Mouse (Mus musculus): ENCODE data around the gene Insl3. TPM values are rescaled to one million over a fixed set of nuclear protein-coding genes. Genes with fewer than 3 reads are reported as not detected.

The Insl3 gene
- polyA plus RNA-seq (2015; fragmentation: Nextera tagmentation; extraction: Ambion mirVana) = 1.3 and 2.8 TPM in 2 replicates

DNA sequence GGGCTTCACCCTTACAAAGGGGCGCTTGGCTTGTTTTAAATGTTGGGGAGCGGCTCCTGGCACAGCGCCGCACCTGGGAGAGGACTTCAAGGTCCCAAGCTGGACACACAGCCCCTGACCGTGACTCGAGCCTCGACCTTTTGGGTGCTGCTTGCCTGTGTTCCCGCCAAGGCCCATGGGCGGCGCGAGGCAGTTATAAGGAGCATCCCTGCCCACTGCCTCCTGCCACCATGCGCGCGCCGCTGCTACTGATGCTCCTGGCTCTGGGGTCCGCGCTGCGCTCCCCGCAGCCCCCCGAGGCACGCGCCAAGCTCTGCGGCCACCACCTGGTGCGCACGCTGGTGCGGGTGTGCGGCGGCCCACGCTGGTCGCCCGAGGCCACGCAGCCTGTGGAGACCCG lies at the start of gene Insl3:
Insl3 (plus strand) TSS at position 187 of the 400 bp plus-strand sequence.
- Histone ChIP-seq H3K27me3 (ENCODE audit: insufficient read depth, low read length) (peaks cover 97% of the 10 kb centered on the region), H3K9me3 (ENCODE audit: low read length) (no peaks in the 10 kb centered on the region), H3K4me1 (ENCODE audit: insufficient read depth) (0 out of 2 replicates have a peak, but pooled peaks cover 10% of the 10 kb centered on the region), H3K27ac (ENCODE audit: low read depth) (no peak within 1 kb of the TSS), H3K36me3 (replicated peaks; ENCODE audit: insufficient read depth, low read length) (no peaks in the 10 kb centered on the region), H3K4me3 (ENCODE audit: low read depth, low read length) (no peak within 1 kb of the TSS), H3K9ac (replicated peaks) (no peak within 1 kb of the TSS), H3K4me2 (ENCODE audit: low read depth, low read length) (no peak within 1 kb of the TSS)
- no peak for TF ChIP-seq EP300 (IDR thresholded peaks at IDR 0.05; ENCODE audit: low read depth)
- TF ChIP-seq CTCF (IDR thresholded peaks at IDR 0.05; ENCODE audit: low read depth) = no peak
- DNase-seq = no peak
- no peak for ATAC-seq
- WGBS (ENCODE audit: insufficient replicate concordance) = 24% methylated on average over 33 of the region's 33 CpGs

GRCm38 (mm10) chr8:71639318-71639717 lies 49.7 kb upstream of the Insl3 start:
- TF ChIP-seq CTCF (IDR thresholded peaks at IDR 0.05; ENCODE audit: low read depth) = no peak
- TF ChIP-seq EP300 (IDR thresholded peaks at IDR 0.05; ENCODE audit: low read depth) = no peak
- Histone ChIP-seq H3K27ac (ENCODE audit: low read depth) (no peak overlapping the region), H3K27me3 (ENCODE audit: insufficient read depth, low read length) (peaks cover 6% of the 10 kb centered on the region; the same call in 1 of the 2 replicates), H3K4me2 (ENCODE audit: low read depth, low read length) (no peak overlapping the region), H3K4me1 (ENCODE audit: insufficient read depth) (no peaks in the 10 kb centered on the region; the same call in 1 of the 2 replicates), H3K4me3 (ENCODE audit: low read depth, low read length) (no peak overlapping the region), H3K9me3 (ENCODE audit: low read length) (no peaks in the 10 kb centered on the region), H3K9ac (replicated peaks) (no peak overlapping the region), H3K36me3 (replicated peaks; ENCODE audit: insufficient read depth, low read length) (no peaks in the 10 kb centered on the region)
- DNase-seq (no peak), ATAC-seq (no peak)
- WGBS (ENCODE audit: insufficient replicate concordance) = 71% methylated on average over 4 of the region's 4 CpGs

GRCm38 (mm10) chr8:71645510-71645909 lies 43.5 kb upstream of the Insl3 start:
- Histone ChIP-seq H3K9ac (replicated peaks) (no peak overlapping the region), H3K4me3 (ENCODE audit: low read depth, low read length) (no peak overlapping the region), H3K36me3 (replicated peaks; ENCODE audit: insufficient read depth, low read length) (no peaks in the 10 kb centered on the region), H3K9me3 (ENCODE audit: low read length) (no peaks in the 10 kb centered on the region), H3K4me1 (ENCODE audit: insufficient read depth) (no peaks in the 10 kb centered on the region), H3K4me2 (ENCODE audit: low read depth, low read length) (no peak overlapping the region), H3K27ac (ENCODE audit: low read depth) (no peak overlapping the region), H3K27me3 (ENCODE audit: insufficient read depth, low read length) (no peaks in the 10 kb centered on the region)
- ATAC-seq (no peak), DNase-seq (no peak)
- WGBS (ENCODE audit: insufficient replicate concordance) = 84% methylated on average over 9 of the region's 9 CpGs
- TF ChIP-seq CTCF (IDR thresholded peaks at IDR 0.05; ENCODE audit: low read depth) (no peak), EP300 (IDR thresholded peaks at IDR 0.05; ENCODE audit: low read depth) (no peak)

DNA sequence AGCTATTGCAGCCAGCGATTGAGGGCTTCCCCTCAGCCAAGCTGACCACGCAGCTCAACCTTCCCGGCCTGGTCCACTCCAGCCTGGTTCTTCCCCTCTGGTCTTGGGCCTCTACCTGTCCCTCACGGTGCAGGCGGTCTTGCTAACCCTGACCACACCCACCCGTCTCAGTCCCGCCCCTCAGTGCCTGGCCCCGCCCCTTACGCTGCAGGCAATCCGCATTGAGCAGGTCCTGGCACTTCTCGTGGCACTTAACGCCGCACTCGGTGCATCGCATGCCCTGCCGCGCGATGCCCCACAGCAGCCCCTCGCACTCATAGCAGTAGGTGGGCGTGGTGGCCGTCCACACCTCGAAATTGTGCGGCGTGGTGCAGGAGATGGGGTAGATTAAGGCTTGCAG lies 34.4 kb upstream of the Insl3 start:
- no peak overlapping the region for H3K4me2 ChIP-seq (ENCODE audit: low read depth, low read length)
- 0 out of 2 replicates have a peak, but pooled peaks cover 2% of the 10 kb centered on the region for H3K4me1 ChIP-seq (ENCODE audit: insufficient read depth)
- 1% methylated on average over 24 of the region's 24 CpGs for WGBS (ENCODE audit: insufficient replicate concordance)
- TF ChIP-seq EP300 (IDR thresholded peaks at IDR 0.05; ENCODE audit: low read depth) (no peak), CTCF (IDR thresholded peaks at IDR 0.05; ENCODE audit: low read depth) (no peak)
- H3K4me3 ChIP-seq (ENCODE audit: low read depth, low read length) = no peak overlapping the region
- H3K27me3 ChIP-seq (ENCODE audit: insufficient read depth, low read length) = peaks cover 41% of the 10 kb centered on the region
- ATAC-seq (peak; percentile 28; the same call in 1 of the 2 replicates), DNase-seq (peak; percentile 79)
- H3K9ac ChIP-seq (replicated peaks) = no peak overlapping the region
- no peaks in the 10 kb centered on the region for H3K36me3 ChIP-seq (replicated peaks; ENCODE audit: insufficient read depth, low read length)
- H3K9me3 ChIP-seq (ENCODE audit: low read length) = no peaks in the 10 kb centered on the region
- H3K27ac ChIP-seq (ENCODE audit: low read depth) = no peak overlapping the region

GRCm38 (mm10) chr8:71657816-71658215 lies 31.2 kb upstream of the Insl3 start:
- Histone ChIP-seq H3K4me1 (ENCODE audit: insufficient read depth) (0 out of 2 replicates have a peak, but pooled peaks cover 2% of the 10 kb centered on the region), H3K9me3 (ENCODE audit: low read length) (no peaks in the 10 kb centered on the region), H3K9ac (replicated peaks) (no peak overlapping the region), H3K27me3 (ENCODE audit: insufficient read depth, low read length) (peaks cover 51% of the 10 kb centered on the region), H3K36me3 (replicated peaks; ENCODE audit: insufficient read depth, low read length) (no peaks in the 10 kb centered on the region), H3K4me2 (ENCODE audit: low read depth, low read length) (no peak overlapping the region), H3K4me3 (ENCODE audit: low read depth, low read length) (no peak overlapping the region), H3K27ac (ENCODE audit: low read depth) (no peak overlapping the region)
- WGBS (ENCODE audit: insufficient replicate concordance) = 16% methylated on average over 9 of the region's 9 CpGs
- no peak for TF ChIP-seq CTCF (IDR thresholded peaks at IDR 0.05; ENCODE audit: low read depth)
- no peak for TF ChIP-seq EP300 (IDR thresholded peaks at IDR 0.05; ENCODE audit: low read depth)
- no peak for DNase-seq
- no peak for ATAC-seq

DNA sequence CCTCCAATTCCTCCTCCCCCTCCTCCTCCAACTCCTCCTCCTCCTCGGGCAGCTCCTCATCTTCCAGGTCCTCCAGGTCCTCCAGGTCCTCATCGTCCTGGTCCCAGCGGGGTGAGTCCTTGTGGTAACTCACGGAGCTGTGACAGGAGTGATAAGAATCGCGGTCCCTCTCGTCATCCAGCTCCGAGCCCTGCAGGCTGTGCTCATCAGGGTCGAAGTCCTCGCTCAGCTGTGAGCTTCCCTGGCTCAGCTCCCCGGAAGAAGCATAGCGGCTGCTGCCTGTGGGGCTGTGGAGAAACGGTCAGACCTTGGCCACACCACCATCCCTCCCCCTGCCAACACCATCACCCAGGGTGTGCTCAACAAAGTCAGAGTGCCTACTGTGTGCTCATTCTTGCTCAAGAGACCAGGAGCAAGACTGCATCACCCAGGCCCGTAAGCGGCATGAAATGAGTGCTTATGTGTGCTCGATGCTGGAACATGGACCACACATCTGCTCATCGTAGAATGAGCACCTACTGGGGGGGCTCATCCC lies 30.4 kb upstream of the Insl3 start:
- 23% methylated on average over 17 of the region's 17 CpGs for WGBS (ENCODE audit: insufficient replicate concordance)
- no peaks in the 10 kb centered on the region for H3K36me3 ChIP-seq (replicated peaks; ENCODE audit: insufficient read depth, low read length)
- no peaks in the 10 kb centered on the region for H3K9me3 ChIP-seq (ENCODE audit: low read length)
- H3K4me2 ChIP-seq (ENCODE audit: low read depth, low read length) = no peak overlapping the region
- no peak overlapping the region for H3K9ac ChIP-seq (replicated peaks)
- DNase-seq (peak; percentile 49), ATAC-seq (peak; percentile 50)
- H3K27me3 ChIP-seq (ENCODE audit: insufficient read depth, low read length) = peaks cover 47% of the 10 kb centered on the region
- H3K4me3 ChIP-seq (ENCODE audit: low read depth, low read length) = no peak overlapping the region
- H3K27ac ChIP-seq (ENCODE audit: low read depth) = no peak overlapping the region
- 0 out of 2 replicates have a peak, but pooled peaks cover 2% of the 10 kb centered on the region for H3K4me1 ChIP-seq (ENCODE audit: insufficient read depth)
- TF ChIP-seq CTCF (IDR thresholded peaks at IDR 0.05; ENCODE audit: low read depth) (no peak), EP300 (IDR thresholded peaks at IDR 0.05; ENCODE audit: low read depth) (no peak)
